Mouse (Mus musculus) hindbrain, embryonic 12.5 days (tissue): ENCODE data around the gene Clec16a. TPM values are rescaled to one million over a fixed set of nuclear protein-coding genes. Genes with fewer than 3 reads are reported as not detected.

Experiments
- ATAC-seq: fragments of 200-750 bp; cut with Nextera tagmentation; 2 replicates; pipeline ENCODE4 v1.8.0; 2017; ENCODE audit warnings: moderate TSS enrichment; ENCODE audit not compliant: low FRiP score
- H3K27ac ChIP-seq: fragments of 300-500 bp; sonication (generic); 2 replicates; pipeline ENCODE4 v1.5.1; 2016; ENCODE audit warnings: mild to moderate bottlenecking
- H3K27me3 ChIP-seq: fragments of 300-500 bp; sonication (generic); 2 replicates; pipeline ENCODE4 v1.6.1; 2016; ENCODE audit warnings: mild to moderate bottlenecking
- H3K36me3 ChIP-seq: fragments of 300-500 bp; sonication (generic); 2 replicates; pipeline ENCODE4 v1.6.1; 2016; ENCODE audit warnings: mild to moderate bottlenecking
- H3K4me1 ChIP-seq: fragments of 300-500 bp; sonication (generic); 2 replicates; pipeline ENCODE4 v1.6.1; 2016
- H3K4me2 ChIP-seq: fragments of 300-500 bp; sonication (generic); replicated peaks from 2 replicates; pipeline ENCODE4 v1.6.1; 2016; ENCODE audit warnings: mild to moderate bottlenecking
- H3K4me3 ChIP-seq: fragments of 300-500 bp; sonication (generic); 2 replicates; pipeline ENCODE4 v1.5.1; 2016; ENCODE audit warnings: mild to moderate bottlenecking
- H3K9ac ChIP-seq: fragments of 300-500 bp; sonication (generic); 2 replicates; pipeline ENCODE4 v1.6.1; 2016; ENCODE audit warnings: mild to moderate bottlenecking, moderate library complexity
- H3K9me3 ChIP-seq: fragments of 300-500 bp; sonication (generic); replicated peaks from 2 replicates; pipeline ENCODE4 v1.6.1; 2016; ENCODE audit warnings: mild to moderate bottlenecking
- WGBS: fragments of 180-500 bp; shearing (Covaris S2); methylation state at CpG from one replicate; pipeline ENCODE4 v1.1.7; 2016; 5-methylcytosine and 5-hydroxymethylcytosine counted together
- polyA plus RNA-seq: library from polyadenylated mRNA; unstranded; fragments of >200 nt; fragmentation: Nextera tagmentation; extraction: Ambion mirVana; gene quantifications from 2 replicates; pipeline ENCODE4 v1.2.1, GENCODE M21; 2016

Clec16a gene
- polyA plus RNA-seq, 1 experiment from 2014 or later = 51.4 TPM

DNA sequence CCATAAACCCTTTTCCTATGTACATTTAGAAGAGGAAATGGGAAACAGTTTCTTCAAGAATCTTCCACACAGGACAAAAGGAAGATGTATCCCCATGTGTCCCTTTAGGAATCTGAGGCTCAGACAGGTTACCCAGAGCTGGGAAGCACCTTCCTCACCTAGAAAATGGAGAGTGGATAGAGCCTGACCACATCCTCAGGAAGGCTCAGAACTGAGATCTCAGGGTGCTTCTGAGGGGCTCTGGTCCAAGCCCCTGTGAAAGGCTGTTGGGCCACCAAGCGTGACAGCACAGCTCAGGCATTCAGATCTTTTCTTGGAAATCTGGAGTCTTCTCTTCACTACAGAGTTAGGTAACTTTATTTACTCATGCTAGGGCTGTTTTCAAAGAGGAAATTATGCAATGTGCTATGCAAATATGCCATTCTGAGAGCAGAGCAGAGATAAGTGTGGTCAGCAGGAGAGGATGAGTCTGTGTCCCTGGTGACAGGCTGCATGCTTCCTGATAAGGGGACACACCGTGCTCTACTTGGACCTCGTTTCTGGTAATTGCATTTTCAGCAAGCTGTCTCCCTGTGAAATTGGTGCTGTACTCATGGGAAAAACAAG is 131.4 kb downstream of the Clec16a start:
- H3K27ac ChIP-seq = no peak overlapping the region
- no peaks in the 10 kb centered on the region for H3K36me3 ChIP-seq
- H3K4me3 ChIP-seq = no peak overlapping the region
- H3K9me3 ChIP-seq = no peaks in the 10 kb centered on the region
- ATAC-seq = no peak
- no peak overlapping the region for H3K4me2 ChIP-seq
- WGBS = 75% methylated on average over 3 of the region's 3 CpGs
- H3K9ac ChIP-seq = no peak overlapping the region
- no peaks in the 10 kb centered on the region for H3K27me3 ChIP-seq
- no peaks in the 10 kb centered on the region for H3K4me1 ChIP-seq

GRCm38 (mm10) chr16:10682521-10682920 is 137.4 kb downstream of the Clec16a start:
- 82% methylated on average over 2 of the region's 2 CpGs for WGBS
- Histone ChIP-seq H3K4me2 (no peak overlapping the region), H3K9me3 (no peaks in the 10 kb centered on the region), H3K36me3 (no peaks in the 10 kb centered on the region), H3K4me3 (no peak overlapping the region), H3K27ac (no peak overlapping the region), H3K4me1 (no peaks in the 10 kb centered on the region), H3K9ac (no peak overlapping the region), H3K27me3 (no peaks in the 10 kb centered on the region)
- no peak for ATAC-seq

GRCm38 (mm10) chr16:10683193-10684000 is 138.3 kb downstream of the Clec16a start:
- H3K9me3 ChIP-seq = no peaks in the 10 kb centered on the region
- no peak overlapping the region for H3K4me3 ChIP-seq
- H3K4me1 ChIP-seq = no peaks in the 10 kb centered on the region
- WGBS = 79% methylated on average over 8 of the region's 8 CpGs
- no peak for ATAC-seq
- no peaks in the 10 kb centered on the region for H3K27me3 ChIP-seq
- H3K9ac ChIP-seq = no peak overlapping the region
- H3K4me2 ChIP-seq = no peak overlapping the region
- no peaks in the 10 kb centered on the region for H3K36me3 ChIP-seq
- no peak overlapping the region for H3K27ac ChIP-seq

- ATAC-seq = no peak
- H3K36me3 ChIP-seq = peaks cover 12% of the 10 kb centered on the region; the same call in 1 of the 2 replicates
- no peak overlapping the region for H3K27ac ChIP-seq
- no peaks in the 10 kb centered on the region for H3K27me3 ChIP-seq
- H3K9ac ChIP-seq = 0 out of 2 replicates have a peak overlapping the region, but pooled peaks have one; percentile 23
- H3K4me3 ChIP-seq = no peak overlapping the region
- no peaks in the 10 kb centered on the region for H3K9me3 ChIP-seq
- H3K4me2 ChIP-seq = no peak overlapping the region
- H3K4me1 ChIP-seq = peaks cover 4% of the 10 kb centered on the region; the same call in 1 of the 2 replicates
- WGBS = 82% methylated on average over 6 of the region's 6 CpGs
Observed at GRCm38 (mm10) chr16:10689748-10690318, 144.7 kb downstream of the Clec16a start.

DNA sequence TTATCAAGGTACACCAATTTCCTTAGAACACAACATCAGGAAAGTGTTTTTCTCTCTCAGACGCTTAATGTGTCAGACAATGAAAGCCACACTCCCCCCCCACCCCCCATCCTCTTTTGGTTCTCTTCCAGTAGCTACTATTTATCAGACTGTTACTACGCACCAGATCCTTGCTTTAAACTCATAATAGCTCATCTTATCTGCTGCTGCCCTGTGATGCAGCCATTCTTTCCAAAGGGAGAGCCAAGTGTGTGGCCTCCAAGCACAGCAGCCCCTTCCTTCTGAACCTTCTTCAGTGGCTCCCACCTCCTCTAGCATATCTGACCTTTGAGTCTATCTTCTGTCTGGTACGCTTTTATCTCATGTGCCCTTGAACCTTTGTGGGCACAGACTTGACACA is 145.3 kb downstream of the Clec16a start:
- Histone ChIP-seq H3K4me3 (no peak overlapping the region), H3K4me1 (peaks cover 4% of the 10 kb centered on the region; the same call in 1 of the 2 replicates), H3K27ac (no peak overlapping the region), H3K4me2 (no peak overlapping the region), H3K27me3 (no peaks in the 10 kb centered on the region), H3K9ac (no peak overlapping the region), H3K9me3 (no peaks in the 10 kb centered on the region), H3K36me3 (peaks cover 15% of the 10 kb centered on the region; the same call in 1 of the 2 replicates)
- 87% methylated on average over 3 of the region's 3 CpGs for WGBS
- ATAC-seq = no peak

- no peak for ATAC-seq
- Histone ChIP-seq H3K27ac (no peak overlapping the region), H3K9me3 (no peaks in the 10 kb centered on the region), H3K4me2 (no peak overlapping the region), H3K4me3 (no peak overlapping the region), H3K4me1 (peaks cover 4% of the 10 kb centered on the region; the same call in 1 of the 2 replicates), H3K9ac (no peak overlapping the region), H3K27me3 (no peaks in the 10 kb centered on the region), H3K36me3 (peaks cover 15% of the 10 kb centered on the region; the same call in 1 of the 2 replicates)
- 82% methylated on average over 5 of the region's 5 CpGs for WGBS
Observed at GRCm38 (mm10) chr16:10691705-10692104, 146.6 kb downstream of the Clec16a start.

DNA sequence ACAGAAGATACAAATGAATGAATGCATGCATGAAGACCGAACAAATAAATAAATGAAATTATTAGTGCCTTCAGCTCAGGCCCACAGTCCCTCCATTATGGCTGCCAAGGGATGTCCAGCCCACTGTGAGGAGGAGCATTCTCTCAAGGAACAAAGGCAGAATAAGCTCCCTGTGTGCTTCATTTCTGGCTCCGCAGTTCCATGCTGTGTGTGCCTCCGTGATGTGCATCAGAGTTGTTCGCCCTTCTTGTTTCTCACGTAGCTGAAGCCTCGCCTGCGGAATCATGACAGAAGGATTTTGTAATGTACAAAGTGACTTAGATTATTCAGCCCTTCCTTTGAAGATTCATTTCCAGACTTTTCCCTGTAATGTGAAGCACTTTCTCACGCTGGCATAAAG is 147.7 kb downstream of the Clec16a start:
- peaks cover 5% of the 10 kb centered on the region; the same call in 1 of the 2 replicates for H3K4me1 ChIP-seq
- no peak overlapping the region for H3K9ac ChIP-seq
- ATAC-seq = no peak
- peaks cover 15% of the 10 kb centered on the region; the same call in 1 of the 2 replicates for H3K36me3 ChIP-seq
- no peaks in the 10 kb centered on the region for H3K27me3 ChIP-seq
- no peak overlapping the region for H3K4me3 ChIP-seq
- no peak overlapping the region for H3K27ac ChIP-seq
- no peak overlapping the region for H3K4me2 ChIP-seq
- 71% methylated on average over 8 of the region's 8 CpGs for WGBS
- no peaks in the 10 kb centered on the region for H3K9me3 ChIP-seq

DNA sequence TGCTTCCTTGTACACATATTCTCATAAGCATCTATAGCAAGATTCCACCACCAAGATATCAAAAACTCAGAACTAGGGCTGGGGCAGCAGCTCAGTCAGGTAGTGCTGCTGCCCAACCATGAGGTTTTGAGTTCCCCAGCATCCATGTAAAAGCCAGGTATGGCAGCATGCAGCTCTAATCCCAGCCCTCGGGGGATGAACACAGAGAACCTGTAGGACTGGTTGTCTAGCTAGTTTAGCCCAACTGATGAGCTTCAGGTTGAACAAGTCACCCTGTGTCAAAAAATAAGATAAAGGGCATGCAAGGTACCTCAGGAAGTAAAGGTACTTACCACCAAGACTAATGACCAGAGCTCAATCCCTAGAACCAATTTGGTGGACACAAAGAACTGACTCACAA is 148.3 kb downstream of the Clec16a start:
- Histone ChIP-seq H3K9me3 (no peaks in the 10 kb centered on the region), H3K27ac (no peak overlapping the region), H3K27me3 (no peaks in the 10 kb centered on the region), H3K4me1 (peaks cover 9% of the 10 kb centered on the region), H3K4me3 (no peak overlapping the region), H3K9ac (no peak overlapping the region), H3K36me3 (peaks cover 15% of the 10 kb centered on the region; the same call in 1 of the 2 replicates), H3K4me2 (no peak overlapping the region)
- 81% methylated on average over 1 of the region's 1 CpGs for WGBS
- no peak for ATAC-seq

DNA sequence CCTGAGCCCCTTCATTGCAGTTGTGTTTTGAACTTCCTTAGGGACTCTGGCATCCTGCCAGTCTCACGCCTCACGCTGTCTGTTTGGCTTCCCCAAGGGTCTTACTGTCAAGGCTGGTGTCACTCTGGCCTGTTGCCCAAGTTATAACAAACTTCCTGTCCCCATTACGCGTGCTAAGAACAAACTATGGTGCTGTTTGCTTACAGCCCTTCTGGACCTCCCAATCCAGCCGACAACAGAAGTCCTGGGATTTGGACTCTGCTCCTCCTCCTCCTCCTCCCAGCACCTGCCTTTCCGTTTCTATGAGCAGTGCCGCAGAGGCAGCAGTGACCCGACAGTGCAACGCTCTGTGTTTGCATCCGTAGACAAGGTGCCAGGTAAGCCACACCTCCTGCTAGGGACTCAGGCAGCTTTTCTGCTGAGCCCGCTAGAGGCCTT is 149.3 kb downstream of the Clec16a start:
- Histone ChIP-seq H3K4me3 (no peak overlapping the region), H3K36me3 (peaks cover 15% of the 10 kb centered on the region; the same call in 1 of the 2 replicates), H3K4me1 (peaks cover 9% of the 10 kb centered on the region), H3K9ac (no peak overlapping the region), H3K9me3 (no peaks in the 10 kb centered on the region), H3K27me3 (no peaks in the 10 kb centered on the region), H3K27ac (no peak overlapping the region), H3K4me2 (no peak overlapping the region)
- 61% methylated on average over 11 of the region's 11 CpGs for WGBS
- no peak for ATAC-seq

DNA sequence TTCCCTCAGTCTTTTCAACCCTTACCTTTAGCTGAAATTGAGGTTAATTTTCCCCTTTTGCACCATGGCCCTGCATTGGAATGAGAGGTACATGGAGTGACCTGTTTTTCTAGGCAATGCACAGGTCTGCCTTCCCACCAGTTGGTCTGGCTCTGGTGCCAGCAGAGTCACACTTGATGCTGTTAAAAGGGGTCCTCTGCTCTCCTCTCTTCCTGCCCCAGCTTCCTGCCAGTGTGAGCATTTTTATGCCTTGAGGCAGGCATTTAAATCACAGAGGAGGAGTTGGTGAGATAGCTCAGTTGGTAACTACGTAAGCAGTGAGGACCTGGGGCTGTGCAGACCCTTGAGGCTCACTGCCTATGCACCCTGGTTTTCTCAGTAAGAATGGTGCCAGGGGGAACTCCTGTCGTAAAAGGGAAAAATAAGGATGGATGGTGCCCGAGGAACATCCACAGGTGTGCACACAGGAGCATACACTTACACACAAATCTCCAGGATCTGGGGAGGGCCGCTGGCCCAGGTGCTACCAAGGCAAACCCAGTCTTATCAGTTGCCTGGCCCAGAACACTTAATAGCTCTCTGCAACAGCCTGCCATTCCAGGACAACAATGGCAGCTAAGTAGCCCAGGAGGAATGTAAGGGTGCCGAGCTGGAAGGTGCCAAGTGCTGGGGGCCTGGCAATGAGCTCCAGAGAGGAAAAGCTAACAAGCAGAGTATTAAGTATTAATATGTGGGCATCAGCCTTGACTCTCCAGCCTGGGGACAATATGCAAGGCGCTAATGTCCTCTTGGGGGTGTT is 152.9 kb downstream of the Clec16a start:
- H3K4me2 ChIP-seq = no peak overlapping the region
- no peak overlapping the region for H3K27ac ChIP-seq
- 0 out of 2 replicates have a peak, but pooled peaks cover 2% of the 10 kb centered on the region for H3K36me3 ChIP-seq
- no peaks in the 10 kb centered on the region for H3K27me3 ChIP-seq
- no peak overlapping the region for H3K9ac ChIP-seq
- H3K9me3 ChIP-seq = no peaks in the 10 kb centered on the region
- WGBS = 79% methylated on average over 6 of the region's 6 CpGs
- H3K4me3 ChIP-seq = no peak overlapping the region
- ATAC-seq = no peak
- H3K4me1 ChIP-seq = peaks cover 9% of the 10 kb centered on the region

DNA sequence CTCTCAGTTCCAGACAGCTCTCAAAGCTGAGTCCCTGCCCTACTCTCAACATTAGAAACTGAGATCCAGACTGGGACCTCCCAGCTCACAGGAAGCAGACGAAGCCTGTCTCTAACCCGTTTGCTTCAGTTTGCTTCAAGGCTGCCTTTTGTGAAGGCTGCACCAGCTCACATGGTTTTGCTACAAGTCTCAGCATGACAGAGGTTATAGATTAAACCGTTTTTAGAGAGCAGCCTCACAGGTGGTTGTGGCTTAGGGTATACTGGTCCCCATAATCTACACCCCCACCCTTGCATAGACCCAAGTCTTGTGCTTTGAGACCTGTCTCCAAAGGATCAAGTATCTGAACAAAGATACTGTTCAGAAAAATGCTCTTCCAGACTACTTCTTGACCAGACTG is 154.2 kb downstream of the Clec16a start:
- no peak overlapping the region for H3K4me3 ChIP-seq
- H3K36me3 ChIP-seq = 0 out of 2 replicates have a peak, but pooled peaks cover 2% of the 10 kb centered on the region
- H3K27me3 ChIP-seq = no peaks in the 10 kb centered on the region
- no peak overlapping the region for H3K4me2 ChIP-seq
- no peak overlapping the region for H3K27ac ChIP-seq
- peaks cover 6% of the 10 kb centered on the region for H3K4me1 ChIP-seq
- no peak for ATAC-seq
- H3K9me3 ChIP-seq = no peaks in the 10 kb centered on the region
- no peak overlapping the region for H3K9ac ChIP-seq
- 63% methylated on average over 3 of the region's 3 CpGs for WGBS

DNA sequence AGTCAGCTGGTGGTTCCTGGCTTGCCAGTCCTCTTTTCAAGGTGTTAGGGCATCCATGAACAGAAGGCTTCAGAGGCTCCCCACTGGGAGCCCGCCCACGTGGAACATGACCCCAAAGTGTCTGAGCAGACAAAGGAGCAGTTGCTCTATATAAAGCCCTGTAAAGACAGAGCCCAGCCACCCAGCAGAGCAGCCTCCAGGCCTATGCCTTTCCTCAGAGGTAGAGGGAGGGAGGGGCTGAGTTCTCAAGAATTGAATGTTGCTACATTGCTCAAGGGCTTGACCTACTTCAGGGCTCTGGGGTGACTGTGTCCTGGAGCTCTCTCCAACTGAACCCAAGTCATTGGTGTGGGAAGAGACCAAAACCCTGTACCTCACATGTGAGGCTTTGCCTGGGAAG is 155.0 kb downstream of the Clec16a start:
- 45% methylated on average over 2 of the region's 2 CpGs for WGBS
- no peak overlapping the region for H3K4me3 ChIP-seq
- no peaks in the 10 kb centered on the region for H3K9me3 ChIP-seq
- H3K4me2 ChIP-seq = no peak overlapping the region
- H3K9ac ChIP-seq = no peak overlapping the region
- H3K4me1 ChIP-seq = peaks cover 4% of the 10 kb centered on the region; the same call in 1 of the 2 replicates
- no peak overlapping the region for H3K27ac ChIP-seq
- no peaks in the 10 kb centered on the region for H3K27me3 ChIP-seq
- ATAC-seq = no peak
- H3K36me3 ChIP-seq = no peaks in the 10 kb centered on the region
